Mouse (Mus musculus): Measurements from ENCODE around the gene Uvrag. TPM values are rescaled to one million over a fixed set of nuclear protein-coding genes. Genes with fewer than 3 reads are reported as not detected.
"Not testable (repeated sequence)": the region's sequence is repeated elsewhere in the genome, so short reads cannot be mapped to it uniquely, and the experiment has no call there.

The Uvrag gene
- polyA plus RNA-seq, 1 experiment from 2014 or later = 22.4 TPM

DNA sequence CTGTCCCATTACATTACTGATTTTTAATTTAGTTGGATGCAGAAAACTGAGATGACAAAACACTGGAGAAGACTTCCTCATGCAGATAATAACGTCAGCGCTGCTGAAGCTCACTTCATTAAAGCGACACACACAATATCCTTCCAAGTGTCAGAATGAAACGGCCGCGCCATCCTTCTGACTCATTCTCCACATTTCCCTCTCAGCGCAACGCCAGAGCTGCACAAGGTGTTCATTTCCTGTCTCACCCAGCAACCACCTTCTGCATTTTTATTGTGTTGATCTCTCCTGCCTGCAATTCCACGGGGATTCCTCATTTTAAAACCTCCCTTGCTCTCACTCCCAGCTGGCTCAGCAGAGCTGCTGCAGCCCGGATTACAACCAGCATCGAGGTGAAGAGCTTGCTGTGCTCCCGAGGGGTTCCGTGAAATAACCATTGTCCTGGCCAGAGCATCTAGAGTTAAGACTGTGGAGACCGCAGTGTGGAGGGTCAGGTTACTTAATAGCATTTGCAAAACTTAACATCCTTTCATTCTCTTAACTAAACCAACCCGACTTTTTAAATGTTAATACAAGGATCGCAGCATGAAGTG, 172.8 kb downstream of the Uvrag start:
- Histone ChIP-seq H3K27ac (ENCODE audit: low read length) (no peak overlapping the region), H3K4me2 (ENCODE audit: low read depth, low read length) (no peak overlapping the region), H3K9ac (ENCODE audit: low read length) (no peak overlapping the region), H3K36me3 (ENCODE audit: control insufficient read depth, insufficient read depth, low read length) (no peaks in the 10 kb centered on the region), H3K4me3 (ENCODE audit: low read length) (no peak overlapping the region), H3K4me1 (replicated peaks; ENCODE audit: control insufficient read depth, insufficient read depth, low read length) (peaks cover 7% of the 10 kb centered on the region; the same call in 1 of the 2 replicates), H3K27me3 (ENCODE audit: control insufficient read depth, insufficient read depth, low read depth, low read length) (no peaks in the 10 kb centered on the region), H3K9me3 (ENCODE audit: control insufficient read depth, low read length) (0 out of 2 replicates have a peak, but pooled peaks cover 2% of the 10 kb centered on the region)
- WGBS = 21% methylated on average over 16 of the region's 16 CpGs
- ATAC-seq (ENCODE audit: low read depth) = no peak

DNA sequence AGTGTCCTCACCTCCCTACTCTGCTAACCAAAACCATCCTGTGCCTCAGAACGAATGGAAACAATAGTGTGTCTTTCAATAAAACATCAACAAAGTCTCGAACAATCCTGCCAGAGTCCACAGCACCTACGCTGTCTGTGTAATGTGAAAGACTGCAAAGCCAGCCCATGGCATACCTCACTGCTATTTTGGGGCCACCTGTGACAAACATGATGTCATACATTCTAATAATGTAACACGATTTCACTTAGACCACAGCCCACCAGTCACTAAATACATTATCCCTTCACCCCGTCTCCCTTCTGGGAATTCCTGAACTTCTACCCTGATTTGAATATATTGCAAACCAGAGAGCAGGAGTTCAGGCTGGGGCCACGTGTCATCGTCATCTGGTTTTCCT, 173.3 kb downstream of the Uvrag start:
- Histone ChIP-seq H3K27ac (ENCODE audit: low read length) (no peak overlapping the region), H3K9me3 (ENCODE audit: control insufficient read depth, low read length) (0 out of 2 replicates have a peak, but pooled peaks cover 2% of the 10 kb centered on the region), H3K4me1 (replicated peaks; ENCODE audit: control insufficient read depth, insufficient read depth, low read length) (peaks cover 11% of the 10 kb centered on the region), H3K4me3 (ENCODE audit: low read length) (no peak overlapping the region), H3K9ac (ENCODE audit: low read length) (no peak overlapping the region), H3K4me2 (ENCODE audit: low read depth, low read length) (no peak overlapping the region), H3K27me3 (ENCODE audit: control insufficient read depth, insufficient read depth, low read depth, low read length) (no peaks in the 10 kb centered on the region), H3K36me3 (ENCODE audit: control insufficient read depth, insufficient read depth, low read length) (no peaks in the 10 kb centered on the region)
- WGBS = 49% methylated on average over 7 of the region's 7 CpGs
- ATAC-seq (ENCODE audit: low read depth) = no peak

DNA sequence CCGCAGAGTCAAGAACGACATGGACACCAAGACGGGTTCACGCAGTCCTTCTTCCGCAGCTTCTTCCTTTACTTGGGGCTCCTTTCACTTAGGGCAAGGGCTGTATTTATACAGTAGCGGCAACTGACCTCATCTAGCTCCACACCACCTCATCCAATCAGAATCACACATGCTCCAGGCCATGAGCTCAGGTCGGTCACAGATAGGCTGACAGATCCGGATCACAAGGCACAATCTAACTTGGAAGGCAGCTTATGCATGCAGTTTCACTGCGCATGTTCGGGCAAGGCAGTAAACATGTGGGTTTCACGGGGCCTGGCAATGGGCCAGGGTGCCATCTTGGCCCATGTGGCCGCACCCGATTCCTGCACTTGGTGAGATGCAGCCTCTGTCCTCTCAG, 177.4 kb downstream of the Uvrag start:
- not testable (repeated sequence) for ATAC-seq (ENCODE audit: low read depth); H3K9ac ChIP-seq (ENCODE audit: low read length); H3K27ac ChIP-seq (ENCODE audit: low read length); H3K4me1 ChIP-seq (replicated peaks; ENCODE audit: control insufficient read depth, insufficient read depth, low read length); H3K27me3 ChIP-seq (ENCODE audit: control insufficient read depth, insufficient read depth, low read depth, low read length); H3K36me3 ChIP-seq (ENCODE audit: control insufficient read depth, insufficient read depth, low read length); H3K4me2 ChIP-seq (ENCODE audit: low read depth, low read length); H3K9me3 ChIP-seq (ENCODE audit: control insufficient read depth, low read length); H3K4me3 ChIP-seq (ENCODE audit: low read length)
- 85% methylated on average over 13 of the region's 13 CpGs for WGBS

DNA sequence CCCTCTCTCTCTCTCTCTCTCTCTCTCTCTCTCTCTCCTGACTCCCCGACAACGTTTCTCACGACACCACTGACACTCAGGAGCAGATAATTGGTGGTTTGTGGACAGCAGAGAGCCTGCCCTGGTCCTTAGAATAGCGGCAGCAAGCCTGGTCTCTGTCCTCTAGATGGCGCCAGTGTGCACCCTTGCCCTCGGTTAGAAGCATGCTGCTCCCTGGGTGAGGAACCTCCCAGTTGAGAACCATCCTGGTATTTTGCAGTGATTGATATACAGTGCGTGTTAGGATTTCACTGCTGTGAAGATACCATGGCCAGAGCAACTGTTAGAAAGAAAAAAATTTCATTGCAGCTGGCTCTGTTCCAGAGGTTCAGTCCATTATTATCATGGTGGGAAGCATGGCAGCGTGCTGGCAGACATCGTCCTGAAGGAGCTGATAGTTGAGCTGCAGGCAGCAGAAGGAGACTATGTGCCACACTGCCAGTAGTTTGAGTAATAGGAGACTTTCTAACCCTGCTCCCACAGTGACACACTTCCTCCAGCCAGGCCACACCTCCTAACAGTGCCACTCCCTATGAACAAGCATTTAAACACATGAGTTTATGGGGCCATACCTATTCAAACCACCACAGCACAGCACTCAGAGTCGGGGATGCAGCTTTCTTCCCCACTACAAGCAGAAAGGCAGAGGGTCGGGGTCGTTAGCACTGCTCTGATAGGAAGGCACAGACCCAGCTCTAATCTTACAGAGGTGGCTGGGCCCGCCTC, 178.2 kb downstream of the Uvrag start:
- H3K4me1 ChIP-seq (replicated peaks; ENCODE audit: control insufficient read depth, insufficient read depth, low read length) = peaks cover 7% of the 10 kb centered on the region
- peak; percentile 76 for ATAC-seq (ENCODE audit: low read depth)
- H3K4me3 ChIP-seq (ENCODE audit: low read length) = no peak overlapping the region
- no peaks in the 10 kb centered on the region for H3K9me3 ChIP-seq (ENCODE audit: control insufficient read depth, low read length)
- no peak overlapping the region for H3K4me2 ChIP-seq (ENCODE audit: low read depth, low read length)
- H3K27ac ChIP-seq (ENCODE audit: low read length) = no peak overlapping the region
- no peak overlapping the region for H3K9ac ChIP-seq (ENCODE audit: low read length)
- no peaks in the 10 kb centered on the region for H3K36me3 ChIP-seq (ENCODE audit: control insufficient read depth, insufficient read depth, low read length)
- WGBS = 33% methylated on average over 12 of the region's 13 CpGs
- no peaks in the 10 kb centered on the region for H3K27me3 ChIP-seq (ENCODE audit: control insufficient read depth, insufficient read depth, low read depth, low read length)

DNA sequence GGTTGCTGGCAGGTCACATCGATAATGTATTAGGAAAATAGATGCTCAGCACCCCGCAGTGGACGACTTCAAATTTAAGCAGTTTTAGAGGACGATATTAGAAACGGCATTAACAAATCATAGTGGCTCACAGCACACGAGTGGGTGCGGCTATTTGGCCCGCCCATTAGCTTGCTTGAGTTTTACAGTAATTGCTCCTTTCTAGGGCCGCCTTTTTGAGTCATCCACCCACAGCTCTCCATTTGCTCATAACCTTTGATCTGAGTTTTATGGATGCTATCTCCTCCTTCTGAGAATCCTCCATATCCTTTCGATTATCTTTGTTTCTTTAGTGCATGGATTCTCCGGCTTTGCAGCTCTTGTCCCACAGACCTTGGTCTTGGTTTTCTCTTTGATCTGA, 178.9 kb downstream of the Uvrag start:
- Histone ChIP-seq H3K4me2 (ENCODE audit: low read depth, low read length) (no peak overlapping the region), H3K27ac (ENCODE audit: low read length) (no peak overlapping the region), H3K9me3 (ENCODE audit: control insufficient read depth, low read length) (no peaks in the 10 kb centered on the region), H3K4me1 (replicated peaks; ENCODE audit: control insufficient read depth, insufficient read depth, low read length) (peaks cover 7% of the 10 kb centered on the region), H3K27me3 (ENCODE audit: control insufficient read depth, insufficient read depth, low read depth, low read length) (no peaks in the 10 kb centered on the region), H3K36me3 (ENCODE audit: control insufficient read depth, insufficient read depth, low read length) (no peaks in the 10 kb centered on the region), H3K9ac (ENCODE audit: low read length) (no peak overlapping the region), H3K4me3 (ENCODE audit: low read length) (no peak overlapping the region)
- WGBS = 76% methylated on average over 11 of the region's 11 CpGs
- ATAC-seq (ENCODE audit: low read depth) = no peak

DNA sequence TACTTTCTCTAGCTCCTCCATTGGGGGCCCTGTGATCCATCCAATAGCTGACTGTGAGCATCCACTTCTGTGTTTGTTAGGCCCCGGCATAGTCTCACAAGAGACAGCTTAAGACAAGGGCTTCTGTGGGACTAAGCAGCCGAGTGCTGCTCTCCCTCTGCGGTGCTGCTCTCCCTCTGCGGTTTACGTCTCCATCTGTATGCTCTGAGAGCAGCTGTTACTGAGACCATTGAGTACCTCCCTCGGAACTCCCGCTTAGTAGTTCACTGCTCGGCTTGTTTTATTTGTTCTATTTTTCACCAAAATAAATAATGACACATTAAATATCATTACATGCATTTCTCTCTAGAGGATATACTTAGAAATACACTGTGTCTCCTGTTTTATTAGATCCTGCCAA, 180.7 kb downstream of the Uvrag start:
- Histone ChIP-seq H3K4me2 (ENCODE audit: low read depth, low read length) (no peak overlapping the region), H3K27me3 (ENCODE audit: control insufficient read depth, insufficient read depth, low read depth, low read length) (no peaks in the 10 kb centered on the region), H3K4me3 (ENCODE audit: low read length) (no peak overlapping the region), H3K9me3 (ENCODE audit: control insufficient read depth, low read length) (no peaks in the 10 kb centered on the region), H3K9ac (ENCODE audit: low read length) (no peak overlapping the region), H3K36me3 (ENCODE audit: control insufficient read depth, insufficient read depth, low read length) (no peaks in the 10 kb centered on the region), H3K4me1 (replicated peaks; ENCODE audit: control insufficient read depth, insufficient read depth, low read length) (peaks cover 7% of the 10 kb centered on the region), H3K27ac (ENCODE audit: low read length) (no peak overlapping the region)
- ATAC-seq (ENCODE audit: low read depth) = no peak
- 87% methylated on average over 8 of the region's 8 CpGs for WGBS

DNA sequence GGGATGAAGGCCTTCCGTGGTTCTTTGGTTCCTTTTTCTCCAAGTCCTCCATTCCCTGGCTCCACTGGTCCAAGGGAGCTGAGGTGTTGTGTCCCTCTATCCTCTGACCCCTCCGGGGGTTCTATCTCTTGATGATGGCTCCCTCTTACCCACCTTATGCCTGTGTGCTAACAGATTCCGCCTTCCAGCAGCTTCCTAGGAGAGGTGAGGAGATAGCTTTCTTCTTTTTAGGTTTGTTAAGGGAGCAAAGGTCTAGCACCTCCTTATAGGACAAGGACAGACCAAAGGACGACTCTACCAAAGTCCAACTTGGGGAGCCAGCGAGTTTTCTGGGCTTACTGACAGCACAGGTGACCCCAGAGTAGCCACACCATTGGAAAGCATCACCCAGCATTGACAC, 181.7 kb downstream of the Uvrag start:
- Histone ChIP-seq H3K4me2 (ENCODE audit: low read depth, low read length) (no peak overlapping the region), H3K9me3 (ENCODE audit: control insufficient read depth, low read length) (no peaks in the 10 kb centered on the region), H3K27me3 (ENCODE audit: control insufficient read depth, insufficient read depth, low read depth, low read length) (no peaks in the 10 kb centered on the region), H3K27ac (ENCODE audit: low read length) (no peak overlapping the region), H3K4me3 (ENCODE audit: low read length) (no peak overlapping the region), H3K4me1 (replicated peaks; ENCODE audit: control insufficient read depth, insufficient read depth, low read length) (peaks cover 7% of the 10 kb centered on the region), H3K36me3 (ENCODE audit: control insufficient read depth, insufficient read depth, low read length) (no peaks in the 10 kb centered on the region), H3K9ac (ENCODE audit: low read length) (no peak overlapping the region)
- no peak for ATAC-seq (ENCODE audit: low read depth)
- WGBS = 92% methylated on average over 5 of the region's 5 CpGs

DNA sequence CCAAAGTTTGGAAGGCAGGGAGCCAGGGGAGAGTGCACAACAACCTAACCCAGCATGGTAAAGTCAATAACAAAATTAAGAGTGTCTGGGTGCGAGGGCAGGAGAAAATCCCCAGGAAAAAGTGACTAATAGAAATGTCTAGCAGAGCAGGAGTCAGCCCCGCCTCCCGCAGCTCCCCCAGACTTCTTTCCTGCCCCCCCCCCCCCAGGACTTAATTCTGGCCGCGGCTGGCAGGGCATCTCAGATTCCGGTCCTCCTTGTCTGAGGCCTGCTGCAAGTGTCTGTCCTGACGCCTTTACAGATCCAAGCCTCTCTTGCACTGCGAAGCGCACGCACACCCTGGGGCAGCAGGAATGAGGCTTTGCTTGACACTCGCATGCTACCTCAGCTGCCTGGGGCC, 182.8 kb downstream of the Uvrag start:
- Histone ChIP-seq H3K4me2 (ENCODE audit: low read depth, low read length) (no peak overlapping the region), H3K9ac (ENCODE audit: low read length) (no peak overlapping the region), H3K4me3 (ENCODE audit: low read length) (no peak overlapping the region), H3K27ac (ENCODE audit: low read length) (no peak overlapping the region), H3K4me1 (replicated peaks; ENCODE audit: control insufficient read depth, insufficient read depth, low read length) (peaks cover 7% of the 10 kb centered on the region), H3K36me3 (ENCODE audit: control insufficient read depth, insufficient read depth, low read length) (no peaks in the 10 kb centered on the region), H3K9me3 (ENCODE audit: control insufficient read depth, low read length) (no peaks in the 10 kb centered on the region), H3K27me3 (ENCODE audit: control insufficient read depth, insufficient read depth, low read depth, low read length) (no peaks in the 10 kb centered on the region)
- no peak for ATAC-seq (ENCODE audit: low read depth)
- 22% methylated on average over 11 of the region's 11 CpGs for WGBS

DNA sequence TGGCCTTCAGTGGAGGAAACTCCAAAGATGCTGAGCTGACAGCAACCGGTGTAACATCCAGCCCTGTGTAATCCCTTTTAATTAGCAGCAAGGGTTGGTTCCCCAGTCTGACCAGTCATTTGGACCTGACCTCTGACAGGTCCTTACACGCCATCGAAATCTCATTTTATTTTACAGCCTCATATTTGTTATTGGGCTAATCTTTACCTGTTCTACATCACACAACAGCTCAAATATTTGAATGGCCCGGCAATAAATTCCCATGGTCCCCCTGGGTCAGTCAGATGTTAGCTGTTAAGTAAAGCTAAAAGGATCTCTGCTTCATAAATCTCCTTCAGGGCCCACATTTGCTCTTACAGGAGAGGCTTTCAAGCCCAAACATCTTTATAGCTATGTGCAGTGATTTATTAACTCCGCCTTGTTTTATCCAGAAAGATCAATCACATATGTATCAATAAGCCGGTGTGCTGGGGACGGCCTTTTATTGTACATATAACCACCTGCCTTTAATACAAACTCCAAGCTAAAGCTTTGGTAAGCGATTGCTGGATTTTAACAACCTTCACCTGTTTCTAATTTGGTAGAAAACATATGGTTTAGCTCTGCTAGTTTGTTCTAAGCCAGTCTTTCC, 183.7 kb downstream of the Uvrag start:
- Histone ChIP-seq H3K27ac (ENCODE audit: low read length) (no peak overlapping the region), H3K4me2 (ENCODE audit: low read depth, low read length) (no peak overlapping the region), H3K27me3 (ENCODE audit: control insufficient read depth, insufficient read depth, low read depth, low read length) (no peaks in the 10 kb centered on the region), H3K36me3 (ENCODE audit: control insufficient read depth, insufficient read depth, low read length) (no peaks in the 10 kb centered on the region), H3K9me3 (ENCODE audit: control insufficient read depth, low read length) (no peaks in the 10 kb centered on the region), H3K4me3 (ENCODE audit: low read length) (no peak overlapping the region), H3K4me1 (replicated peaks; ENCODE audit: control insufficient read depth, insufficient read depth, low read length) (peaks cover 3% of the 10 kb centered on the region; the same call in 1 of the 2 replicates), H3K9ac (ENCODE audit: low read length) (no peak overlapping the region)
- 76% methylated on average over 8 of the region's 8 CpGs for WGBS
- ATAC-seq (ENCODE audit: low read depth) = no peak

All from lung, embryonic 16.5 days (tissue).